Mouse (Mus musculus): ENCODE data around the gene Pard3b. TPM values are rescaled to one million over a fixed set of nuclear protein-coding genes. Genes with fewer than 3 reads are reported as not detected.

The Pard3b gene
- total RNA-seq, 2 experiments from 2014 or later: 3.3 to 6.1 TPM

DNA sequence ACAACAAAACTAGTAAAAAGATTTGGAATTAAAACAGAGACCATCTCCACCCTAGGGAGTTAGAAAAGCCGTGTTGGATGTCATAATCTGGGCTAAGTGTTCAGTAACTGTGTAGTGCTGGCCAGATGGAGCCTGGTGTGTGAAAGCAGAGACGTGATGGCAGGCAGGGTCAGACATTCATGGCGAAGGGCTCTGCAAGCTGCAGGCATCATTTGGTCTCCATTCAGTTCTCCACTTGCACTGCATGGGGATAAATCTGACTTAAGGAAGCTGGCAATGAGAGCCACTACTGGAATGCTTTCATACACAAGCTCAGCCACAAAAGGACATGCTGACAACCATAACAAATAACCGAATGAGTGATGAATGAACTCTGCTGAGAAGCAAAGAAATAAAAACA, 265.4 kb downstream of the Pard3b start:
- DNase-seq (ENCODE audit: extremely low spot score in 1 of 2, low spot score in 1 of 2): no peak

- no peak for DNase-seq (ENCODE audit: extremely low spot score in 1 of 2, low spot score in 1 of 2)
Measured at GRCm38 (mm10) chr1:61912931-61913330, 274.3 kb downstream of the Pard3b start.

DNA sequence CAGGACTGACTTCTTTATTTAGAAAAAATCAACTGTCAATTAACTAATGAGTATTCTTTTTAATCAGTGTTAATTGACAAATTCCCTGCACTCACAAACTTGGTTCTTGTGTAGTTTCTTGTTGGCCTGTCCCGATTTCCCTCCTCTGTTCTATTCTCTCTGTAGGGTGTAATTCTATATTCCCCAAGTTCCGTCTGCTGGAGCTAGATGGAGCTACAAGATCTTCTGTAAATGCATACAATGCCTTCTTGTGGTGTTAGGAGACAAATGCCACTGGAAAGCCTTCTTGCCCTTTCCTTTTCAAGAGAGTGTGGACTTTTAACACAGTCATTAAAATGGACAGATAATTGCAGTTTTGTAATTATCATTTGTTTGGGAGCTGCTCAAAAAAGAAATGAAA, 286.3 kb downstream of the Pard3b start:
- no peak for DNase-seq (ENCODE audit: extremely low spot score in 1 of 2, low spot score in 1 of 2)

- DNase-seq (ENCODE audit: extremely low spot score in 1 of 2, low spot score in 1 of 2): no peak
Measured at GRCm38 (mm10) chr1:61925541-61925940, 286.9 kb downstream of the Pard3b start.

DNA sequence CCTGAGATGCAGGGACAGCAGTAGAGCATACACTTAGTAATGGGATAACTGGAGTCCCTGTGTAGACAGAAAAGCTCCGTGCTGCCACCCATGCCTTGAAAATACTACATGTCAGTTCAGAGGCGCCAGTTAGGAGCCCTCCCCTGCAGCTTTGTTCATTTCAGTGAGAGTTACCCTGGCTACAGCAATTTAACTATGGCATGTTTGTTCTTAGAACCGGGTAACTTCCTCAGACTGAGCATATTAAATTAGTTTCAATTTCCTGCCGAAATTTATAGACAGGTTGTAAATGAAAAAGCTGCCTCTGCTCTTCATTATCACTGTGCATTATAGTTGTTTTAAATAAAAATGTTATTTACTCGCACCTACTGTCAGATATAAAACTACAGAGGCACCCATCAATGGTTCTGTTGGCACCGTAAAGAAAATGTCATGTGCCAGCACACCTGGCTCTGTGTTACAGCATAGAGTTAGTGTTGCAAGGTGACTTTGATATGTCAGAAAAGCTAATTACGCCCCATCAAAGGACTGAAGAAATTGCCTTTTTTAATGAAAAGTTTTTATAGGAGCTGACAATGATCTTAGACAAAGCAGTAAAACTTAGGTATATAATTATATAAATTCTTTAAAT, 289.6 kb downstream of the Pard3b start:
- DNase-seq (ENCODE audit: extremely low spot score in 1 of 2, low spot score in 1 of 2): no peak

- no peak for DNase-seq (ENCODE audit: extremely low spot score in 1 of 2, low spot score in 1 of 2)
Measured at GRCm38 (mm10) chr1:61933574-61933973, 294.9 kb downstream of the Pard3b start.

- no peak for DNase-seq (ENCODE audit: extremely low spot score in 1 of 2, low spot score in 1 of 2)
Measured at GRCm38 (mm10) chr1:61934760-61935159, 296.1 kb downstream of the Pard3b start.

DNA sequence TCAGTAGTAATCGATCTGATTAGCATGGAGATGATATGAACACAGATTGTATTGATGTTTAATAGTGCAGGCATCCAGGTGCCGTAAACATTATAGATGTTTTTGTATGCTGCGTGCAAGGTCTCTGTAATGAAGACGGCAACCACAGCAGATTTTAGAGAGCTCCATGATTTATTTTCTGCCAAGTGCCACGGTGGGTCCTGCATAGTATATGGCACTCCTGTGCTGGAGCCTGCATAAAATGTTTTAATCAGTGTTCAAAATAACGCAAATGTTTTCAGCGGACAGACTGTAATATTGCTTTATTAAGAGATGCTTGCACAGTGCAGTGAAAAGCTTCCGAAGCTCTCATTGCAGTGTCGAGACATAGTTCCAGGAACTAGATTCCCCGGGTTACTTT, 301.3 kb downstream of the Pard3b start:
- no peak for DNase-seq (ENCODE audit: extremely low spot score in 1 of 2, low spot score in 1 of 2)

GRCm38 (mm10) chr1:61961533-61961932, 322.9 kb downstream of the Pard3b start:
- DNase-seq (ENCODE audit: extremely low spot score in 1 of 2, low spot score in 1 of 2): no peak

DNA sequence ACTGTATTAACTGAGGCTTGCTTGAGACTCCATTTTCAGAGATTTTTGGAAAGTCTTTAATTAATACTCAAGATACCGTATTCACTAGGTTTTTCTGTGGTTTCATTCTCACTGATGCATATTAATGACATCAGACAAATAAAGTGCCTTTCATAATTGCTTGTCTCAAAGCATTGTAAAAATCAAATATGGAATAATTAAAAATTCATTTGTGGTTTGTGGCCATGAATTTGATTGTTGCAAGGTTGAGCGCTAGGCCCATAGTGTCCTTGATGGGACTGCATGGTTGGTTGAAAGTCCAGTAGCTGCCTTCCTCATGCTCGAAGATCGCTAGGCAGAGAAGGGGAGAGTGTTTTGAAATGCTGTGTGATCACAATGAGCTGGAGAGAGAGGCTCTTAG, 323.9 kb downstream of the Pard3b start:
- DNase-seq (ENCODE audit: extremely low spot score in 1 of 2, low spot score in 1 of 2): no peak

- DNase-seq (ENCODE audit: extremely low spot score in 1 of 2, low spot score in 1 of 2): no peak
Measured at GRCm38 (mm10) chr1:61967124-61967523, 328.5 kb downstream of the Pard3b start.

GRCm38 (mm10) chr1:61967807-61968206, 329.2 kb downstream of the Pard3b start:
- DNase-seq (ENCODE audit: extremely low spot score in 1 of 2, low spot score in 1 of 2): no peak

- DNase-seq (ENCODE audit: extremely low spot score in 1 of 2, low spot score in 1 of 2): no peak
Measured at GRCm38 (mm10) chr1:61997711-61998110, 359.1 kb downstream of the Pard3b start.

- no peak for DNase-seq (ENCODE audit: extremely low spot score in 1 of 2, low spot score in 1 of 2)
Measured at GRCm38 (mm10) chr1:62008811-62009210, 370.2 kb downstream of the Pard3b start.

GRCm38 (mm10) chr1:62011712-62012111, 373.1 kb downstream of the Pard3b start:
- DNase-seq (ENCODE audit: extremely low spot score in 1 of 2, low spot score in 1 of 2): no peak

DNA sequence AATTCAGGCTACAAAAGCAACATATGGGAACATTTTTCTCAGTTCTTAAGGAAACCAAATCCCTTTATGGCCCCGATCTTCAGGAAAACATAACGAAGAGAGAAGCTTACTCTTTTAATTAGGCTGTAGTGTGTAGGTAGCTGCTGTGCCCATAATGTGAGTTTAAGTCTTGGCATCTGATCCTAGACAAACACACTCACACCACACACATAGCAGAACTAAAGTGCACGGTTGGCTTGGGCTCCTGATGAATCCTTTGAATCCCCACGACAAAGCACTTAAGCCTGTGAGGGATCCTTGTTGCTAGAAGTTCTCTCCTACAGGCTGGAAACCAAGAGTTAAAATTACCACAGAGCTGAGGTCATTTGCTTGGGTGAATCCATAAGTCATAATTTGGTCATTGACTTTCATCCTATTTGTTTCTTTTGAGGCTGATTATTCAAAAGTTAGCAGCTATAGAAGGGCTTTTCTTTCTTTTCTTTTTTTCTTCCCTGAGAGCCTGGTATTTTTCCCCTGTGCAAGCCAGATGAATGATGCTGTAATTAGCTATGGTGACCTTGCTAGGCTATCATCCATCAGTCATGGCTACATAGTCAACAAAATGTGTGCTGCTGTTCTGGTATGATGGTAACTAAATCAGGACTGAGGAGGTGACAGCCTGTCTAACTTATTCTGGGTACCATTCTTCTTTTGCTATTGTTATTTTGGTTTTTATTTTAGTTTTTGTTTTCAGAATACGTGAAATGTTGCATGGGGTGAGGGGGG, 378.1 kb downstream of the Pard3b start:
- DNase-seq (ENCODE audit: extremely low spot score in 1 of 2, low spot score in 1 of 2): no peak

GRCm38 (mm10) chr1:62018276-62018675, 379.7 kb downstream of the Pard3b start:
- DNase-seq (ENCODE audit: extremely low spot score in 1 of 2, low spot score in 1 of 2): no peak

DNA sequence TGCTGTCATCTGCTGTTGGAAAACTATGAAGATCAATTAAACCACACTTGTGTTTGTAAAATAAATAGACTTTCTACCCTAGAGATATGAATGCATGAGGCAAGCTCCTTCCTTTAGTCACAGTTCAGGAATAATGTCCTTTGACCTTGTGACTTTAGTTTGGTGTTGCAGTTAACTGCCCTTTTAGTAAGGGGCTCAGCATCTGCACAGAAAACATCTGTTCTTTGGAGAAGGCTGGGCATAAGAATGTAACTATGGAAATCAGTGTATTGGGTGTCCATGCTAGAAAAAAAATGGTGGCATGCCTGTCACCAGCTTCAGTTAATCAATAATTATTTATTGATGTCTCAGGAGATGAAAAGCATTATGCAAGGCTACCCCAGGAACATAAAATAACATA, 381.1 kb downstream of the Pard3b start:
- DNase-seq (ENCODE audit: extremely low spot score in 1 of 2, low spot score in 1 of 2): no peak

DNA sequence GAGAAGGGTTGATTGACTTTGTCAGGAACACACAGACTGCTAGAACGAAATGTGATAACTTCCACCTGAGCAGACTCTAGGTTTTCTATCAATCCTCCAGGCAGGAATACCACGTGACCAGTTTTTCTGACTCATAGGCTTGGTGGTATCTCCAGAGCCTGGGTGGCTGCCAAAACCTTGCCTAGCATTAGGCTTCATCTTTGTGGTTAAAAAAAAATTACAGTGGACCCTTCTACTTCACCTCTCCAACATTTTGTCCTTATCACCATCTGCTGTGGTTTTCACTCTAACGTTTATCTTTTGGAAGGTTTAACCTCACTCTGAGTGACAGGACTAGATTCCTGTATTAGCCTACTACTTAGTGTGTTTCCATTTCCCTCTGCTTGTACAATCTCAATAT, 403.1 kb downstream of the Pard3b start:
- DNase-seq (ENCODE audit: extremely low spot score in 1 of 2, low spot score in 1 of 2): no peak

DNA sequence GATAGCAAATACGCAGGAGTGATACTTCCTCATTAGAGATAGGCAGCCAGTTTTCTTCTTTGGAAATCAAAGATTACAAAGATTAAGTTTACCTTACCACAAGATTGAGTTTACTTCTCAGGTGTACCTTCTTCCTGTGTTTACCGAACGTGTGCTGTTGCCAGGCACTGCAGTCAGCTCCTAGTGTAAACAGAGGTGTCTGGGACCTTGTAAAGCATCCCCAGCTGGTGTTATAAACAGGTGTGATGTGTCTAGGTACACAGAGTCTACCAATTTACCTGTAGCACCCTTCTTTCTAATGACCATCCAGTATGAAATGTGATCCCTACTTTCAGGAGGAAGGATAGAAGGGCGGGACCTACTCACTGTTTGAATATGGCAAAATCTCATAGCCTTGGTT, 410.0 kb downstream of the Pard3b start:
- no peak for DNase-seq (ENCODE audit: extremely low spot score in 1 of 2, low spot score in 1 of 2)

DNA sequence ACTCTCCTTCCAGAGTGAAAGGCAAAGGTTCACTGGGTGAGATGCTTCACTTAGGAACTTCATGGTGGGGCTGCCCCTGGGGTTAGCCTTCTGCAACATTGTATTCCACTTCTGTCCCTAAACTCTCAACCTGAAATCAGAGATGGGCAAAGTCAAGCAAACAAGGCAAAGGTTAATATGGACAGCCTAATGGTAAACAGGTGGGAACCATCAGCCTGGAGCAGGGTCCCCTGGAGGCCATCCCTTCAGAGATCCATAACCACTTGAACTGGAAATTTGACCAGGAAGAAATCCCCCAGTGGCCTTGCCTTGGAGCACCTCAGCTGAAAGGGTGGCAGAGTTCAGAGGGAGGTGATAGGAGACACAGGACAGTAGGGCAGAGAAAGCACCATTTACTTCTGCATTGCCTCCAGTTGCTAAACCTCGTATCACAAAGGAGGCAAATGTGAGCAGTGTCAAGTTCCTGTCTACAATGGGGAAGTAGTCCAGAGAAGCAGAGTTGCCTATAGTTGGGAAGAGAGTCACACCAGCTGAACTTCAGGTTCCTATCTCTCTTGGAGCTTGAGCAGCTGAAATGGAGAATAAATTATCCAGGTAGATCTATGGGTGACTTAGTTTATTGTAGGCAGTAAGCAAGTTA, 412.7 kb downstream of the Pard3b start:
- no peak for DNase-seq (ENCODE audit: extremely low spot score in 1 of 2, low spot score in 1 of 2)

DNA sequence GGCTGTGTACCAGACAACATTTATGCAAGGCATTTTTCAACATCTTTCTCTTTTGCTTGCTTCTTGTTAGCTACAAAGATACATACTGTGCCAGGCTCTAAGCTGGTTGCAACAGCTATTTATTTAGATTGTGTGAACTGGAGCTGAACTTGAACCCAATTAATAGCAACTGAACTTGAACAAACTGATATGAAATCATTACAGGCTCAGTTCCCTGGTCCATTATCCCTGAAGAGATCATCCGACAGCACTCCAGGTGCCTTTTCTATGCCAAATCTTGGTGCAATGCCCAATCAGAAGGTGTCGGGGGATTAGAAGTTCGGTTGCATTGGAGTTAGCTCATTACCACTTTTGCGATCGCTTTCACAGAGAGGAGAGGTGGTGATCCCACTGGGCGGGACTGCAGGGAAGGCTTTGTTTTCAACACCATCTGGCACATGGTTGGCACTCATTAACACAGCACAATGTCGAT, 414.6 kb downstream of the Pard3b start:
- no peak for DNase-seq (ENCODE audit: extremely low spot score in 1 of 2, low spot score in 1 of 2)
